Mouse (Mus musculus) midbrain, embryonic 14.5 days (tissue): Measurements from ENCODE around the gene Gm49358. TPM values are rescaled to one million over a fixed set of nuclear protein-coding genes. Genes with fewer than 3 reads are reported as not detected.

Experiments used
- ATAC-seq: fragments of 200-750 bp; cut with Nextera tagmentation; 2 replicates; pipeline ENCODE4 v1.8.0; 2017; ENCODE audit warnings: moderate number of reproducible peaks, moderate library complexity; ENCODE audit not compliant: low FRiP score, low TSS enrichment
- DNase-seq: peaks from one replicate; pipeline ENCODE4 v3.0.0-alpha.2; 2015
- H3K27ac ChIP-seq: fragments of 300-500 bp; sonication (generic); replicated peaks from 2 replicates; pipeline ENCODE4 v1.5.1; 2014; ENCODE audit warnings: mild to moderate bottlenecking, low read depth, low read length, moderate library complexity
- H3K27me3 ChIP-seq: fragments of 300-500 bp; sonication (generic); 2 replicates; pipeline ENCODE4 v1.6.1; 2014; ENCODE audit warnings: low read length, control low read depth, mixed read lengths; ENCODE audit not compliant: control insufficient read depth, insufficient read depth
- H3K36me3 ChIP-seq: fragments of 300-500 bp; sonication (generic); 2 replicates; pipeline ENCODE4 v1.6.1; 2014; ENCODE audit warnings: low read length, control low read depth; ENCODE audit not compliant: control insufficient read depth, insufficient read depth
- H3K4me1 ChIP-seq: fragments of 300-500 bp; sonication (generic); 2 replicates; pipeline ENCODE4 v1.6.1; 2014; ENCODE audit warnings: mild to moderate bottlenecking, antibody characterized with exemption, low read length, control low read depth; ENCODE audit not compliant: control insufficient read depth, insufficient read depth
- H3K4me2 ChIP-seq: fragments of 300-500 bp; sonication (generic); 2 replicates; pipeline ENCODE4 v1.6.1; 2014; ENCODE audit warnings: mild to moderate bottlenecking, low read length, moderate library complexity
- H3K4me3 ChIP-seq: fragments of 300-500 bp; sonication (generic); replicated peaks from 2 replicates; pipeline ENCODE4 v1.5.1; 2014; ENCODE audit warnings: low read depth, low read length
- H3K9ac ChIP-seq: fragments of 300-500 bp; sonication (generic); replicated peaks from 2 replicates; pipeline ENCODE4 v1.6.1; 2014; ENCODE audit warnings: mild to moderate bottlenecking, low read length, moderate library complexity
- H3K9me3 ChIP-seq: fragments of 300-500 bp; sonication (generic); 2 replicates; pipeline ENCODE4 v1.6.1; 2016; ENCODE audit warnings: low read length, control low read depth, mixed read lengths; ENCODE audit not compliant: control insufficient read depth
- WGBS: fragments of 180-500 bp; shearing (Covaris S2); extraction: QIAGEN DNeasy Blood & Tissue Kit; methylation state at CpG from one replicate; pipeline ENCODE4 v1.1.7; 2014; 5-methylcytosine and 5-hydroxymethylcytosine counted together
- polyA plus RNA-seq: library from polyadenylated mRNA; unstranded; fragments of >200 nt; fragmentation: Nextera tagmentation; extraction: Ambion mirVana; gene quantifications from 2 replicates; pipeline ENCODE4 v1.2.1, GENCODE M21; 2014

Gm49358 gene
- polyA plus RNA-seq, 1 experiment from 2014 or later, result 0.87 TPM

DNA sequence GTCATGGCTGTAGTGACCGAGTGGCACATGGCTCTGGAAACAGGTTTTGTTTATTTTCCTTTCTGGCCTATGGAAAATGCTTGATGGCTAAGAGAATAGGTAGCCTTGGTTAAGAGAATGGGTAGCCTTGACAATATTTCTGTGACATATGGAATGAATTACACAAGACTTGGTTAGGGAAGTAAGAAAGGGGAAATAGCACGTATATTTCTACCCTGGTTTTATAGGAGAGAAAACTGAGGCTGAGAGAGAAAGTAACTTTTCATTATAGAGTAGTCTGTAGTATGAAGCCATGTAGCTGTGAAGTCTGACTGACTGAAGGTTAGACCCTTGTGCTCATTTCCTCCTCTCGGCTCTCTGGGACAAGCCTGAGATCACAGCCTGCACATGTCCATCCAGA lies 63.2 kb downstream of the Gm49358 start:
- H3K27ac ChIP-seq, result no peak overlapping the region
- peaks cover 21% of the 10 kb centered on the region for H3K36me3 ChIP-seq
- DNase-seq, result no peak
- no peak overlapping the region for H3K9ac ChIP-seq
- H3K9me3 ChIP-seq, result 0 out of 2 replicates have a peak, but pooled peaks cover 3% of the 10 kb centered on the region
- no peak overlapping the region for H3K4me2 ChIP-seq
- H3K27me3 ChIP-seq, result no peaks in the 10 kb centered on the region
- no peak for ATAC-seq
- WGBS, result 91% methylated on average over 3 of the region's 3 CpGs
- H3K4me1 ChIP-seq, result no peaks in the 10 kb centered on the region
- no peak overlapping the region for H3K4me3 ChIP-seq

DNA sequence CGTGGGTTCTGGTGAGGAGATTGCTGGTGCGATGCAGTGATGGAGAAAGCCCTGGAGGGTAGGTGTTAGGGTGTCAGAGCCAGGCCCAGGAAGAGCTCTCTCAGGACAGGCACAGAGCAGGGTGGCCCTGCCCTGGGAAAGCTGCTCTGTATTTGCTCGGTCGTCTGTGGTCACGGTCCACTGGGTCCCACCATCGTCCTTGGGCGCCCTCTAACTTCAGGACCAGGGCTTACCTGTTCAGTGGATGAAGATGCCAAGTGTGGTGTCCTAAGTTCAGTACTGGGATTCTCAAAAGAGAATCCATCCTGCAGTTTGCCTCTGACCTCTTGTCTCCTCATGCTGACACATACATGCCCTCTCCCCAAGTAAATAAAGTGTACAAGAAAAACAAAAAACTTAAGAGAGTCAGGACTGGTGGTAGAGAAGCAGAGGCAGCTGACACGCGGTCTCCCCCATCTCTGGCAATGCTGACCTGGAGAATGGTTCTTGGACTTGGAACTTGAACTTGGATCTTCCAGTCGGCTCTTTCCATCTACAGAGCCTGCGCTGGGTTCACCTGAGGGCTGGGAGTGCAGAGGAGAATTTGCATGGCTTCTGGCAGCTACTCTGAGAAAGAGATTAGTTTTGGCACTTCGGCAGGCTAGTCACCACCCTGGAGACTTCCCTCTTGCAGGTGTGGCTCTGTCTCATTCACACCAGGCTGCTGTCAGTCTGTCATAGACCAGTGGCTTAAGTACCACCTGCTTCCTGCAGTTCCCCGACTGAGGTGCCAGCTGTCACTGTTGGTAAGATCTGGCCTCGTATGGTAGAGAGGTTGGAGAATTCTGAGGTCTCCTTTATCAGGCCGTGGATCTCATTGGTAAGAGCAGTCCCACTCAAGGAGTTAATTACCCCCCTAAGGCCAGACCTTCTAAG lies 64.7 kb downstream of the Gm49358 start:
- DNase-seq (no peak), ATAC-seq (no peak)
- Histone ChIP-seq H3K27ac (no peak overlapping the region), H3K36me3 (peaks cover 19% of the 10 kb centered on the region), H3K27me3 (no peaks in the 10 kb centered on the region), H3K4me1 (no peaks in the 10 kb centered on the region), H3K4me3 (no peak overlapping the region), H3K4me2 (no peak overlapping the region), H3K9me3 (0 out of 2 replicates have a peak, but pooled peaks cover 3% of the 10 kb centered on the region), H3K9ac (no peak overlapping the region)
- WGBS, result 86% methylated on average over 15 of the region's 15 CpGs

DNA sequence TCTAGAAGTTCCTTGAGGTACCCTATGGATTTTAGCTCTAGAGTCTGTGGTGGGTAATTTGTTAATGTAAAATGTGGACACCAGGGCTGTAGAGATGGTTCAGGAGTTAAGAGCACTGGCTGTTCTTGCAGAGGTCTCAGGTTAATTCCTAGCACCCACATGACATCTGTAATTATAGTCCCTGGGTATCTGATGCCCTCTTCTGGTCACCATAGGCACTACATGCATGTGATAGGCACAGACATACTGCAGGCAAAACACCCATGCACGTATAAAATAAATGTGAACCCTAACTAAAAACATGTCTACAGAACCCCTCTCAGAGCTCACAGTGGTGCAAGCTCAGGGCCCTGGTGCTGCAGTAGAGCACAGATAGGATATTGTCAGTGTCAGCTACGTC lies 65.7 kb downstream of the Gm49358 start:
- 90% methylated on average over 2 of the region's 2 CpGs for WGBS
- no peak for ATAC-seq

DNA sequence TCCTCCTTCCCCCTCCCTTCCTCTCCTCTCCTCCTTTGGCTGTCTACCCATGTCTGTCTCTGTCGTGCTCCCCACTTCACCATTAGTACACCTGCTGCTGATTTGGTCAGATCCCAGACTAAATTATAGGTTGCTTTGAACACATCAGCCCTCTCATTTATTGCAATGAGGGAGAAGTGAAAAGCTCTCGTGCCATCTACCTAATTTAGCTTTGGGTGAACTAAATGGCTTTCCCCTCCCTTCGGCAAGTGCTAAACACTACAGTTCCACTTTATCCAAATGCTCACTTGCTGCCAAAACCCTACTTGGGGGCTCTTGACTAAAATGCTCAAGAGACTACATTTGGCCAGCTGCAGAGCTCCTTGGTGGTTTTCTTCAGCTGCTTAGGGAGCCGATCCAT lies 73.0 kb downstream of the Gm49358 start:
- DNase-seq (no peak), ATAC-seq (no peak)
- H3K4me2 ChIP-seq, result no peak overlapping the region
- WGBS, result 86% methylated on average over 4 of the region's 4 CpGs
- no peak overlapping the region for H3K9ac ChIP-seq
- H3K36me3 ChIP-seq, result peaks cover 11% of the 10 kb centered on the region; the same call in 1 of the 2 replicates
- no peaks in the 10 kb centered on the region for H3K4me1 ChIP-seq
- no peaks in the 10 kb centered on the region for H3K27me3 ChIP-seq
- no peak overlapping the region for H3K27ac ChIP-seq
- H3K9me3 ChIP-seq, result no peaks in the 10 kb centered on the region
- H3K4me3 ChIP-seq, result no peak overlapping the region

More for the DNA sequence above, 65.7 kb downstream of the Gm49358 start:
- Histone ChIP-seq H3K27ac (no peak overlapping the region), H3K9me3 (0 out of 2 replicates have a peak, but pooled peaks cover 3% of the 10 kb centered on the region), H3K4me2 (no peak overlapping the region), H3K9ac (no peak overlapping the region), H3K4me1 (no peaks in the 10 kb centered on the region), H3K4me3 (no peak overlapping the region), H3K27me3 (no peaks in the 10 kb centered on the region), H3K36me3 (peaks cover 24% of the 10 kb centered on the region)
- no peak for DNase-seq

DNA sequence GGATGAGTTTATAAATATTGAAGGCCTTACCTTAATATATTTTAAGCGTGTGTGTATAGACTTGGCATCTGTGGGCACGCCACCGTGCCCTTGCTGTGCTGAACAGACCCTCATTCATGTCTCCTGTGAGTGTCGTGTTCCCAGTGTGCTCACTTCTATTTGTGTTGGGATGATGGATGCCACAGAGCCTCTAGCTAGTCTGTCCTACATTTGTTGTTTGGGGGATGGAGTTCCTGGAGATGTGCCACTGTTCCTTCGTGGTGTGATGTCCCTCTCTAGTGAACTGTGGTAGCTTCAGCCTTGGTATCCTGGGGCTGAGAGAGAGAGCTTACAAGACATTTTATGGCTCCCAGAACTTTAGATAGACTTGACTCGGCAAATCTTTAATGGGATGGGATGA lies 75.1 kb downstream of the Gm49358 start:
- H3K27ac ChIP-seq, result no peak overlapping the region
- no peak overlapping the region for H3K9ac ChIP-seq
- H3K4me1 ChIP-seq, result no peaks in the 10 kb centered on the region
- no peak for ATAC-seq
- 92% methylated on average over 6 of the region's 6 CpGs for WGBS
- no peak for DNase-seq
- no peaks in the 10 kb centered on the region for H3K9me3 ChIP-seq
- H3K36me3 ChIP-seq, result peaks cover 11% of the 10 kb centered on the region; the same call in 1 of the 2 replicates
- H3K27me3 ChIP-seq, result no peaks in the 10 kb centered on the region
- H3K4me2 ChIP-seq, result no peak overlapping the region
- H3K4me3 ChIP-seq, result no peak overlapping the region

DNA sequence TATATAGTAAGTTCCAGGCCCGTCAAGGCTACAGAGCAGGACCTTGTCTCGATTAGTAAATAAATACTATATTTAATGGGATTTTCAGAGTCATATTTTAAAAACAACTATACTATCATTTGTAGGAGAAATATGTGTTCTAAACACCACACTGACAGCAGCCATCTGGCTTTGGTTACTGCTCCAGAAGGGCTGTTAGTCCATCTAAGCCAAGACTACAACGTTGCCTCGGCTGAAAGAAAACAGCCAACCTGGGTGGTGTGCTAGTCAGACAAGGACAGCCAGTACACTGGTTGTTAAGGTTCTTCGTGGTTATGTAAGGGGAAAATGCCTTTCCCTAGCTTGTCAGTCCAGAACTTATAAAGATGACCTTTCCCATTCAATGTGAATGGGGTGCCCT lies 78.9 kb downstream of the Gm49358 start:
- Histone ChIP-seq H3K27ac (no peak overlapping the region), H3K9ac (no peak overlapping the region), H3K4me3 (no peak overlapping the region), H3K4me2 (no peak overlapping the region), H3K36me3 (no peaks in the 10 kb centered on the region), H3K27me3 (no peaks in the 10 kb centered on the region), H3K4me1 (no peaks in the 10 kb centered on the region), H3K9me3 (no peaks in the 10 kb centered on the region)
- DNase-seq (no peak), ATAC-seq (no peak)
- WGBS, result 90% methylated on average over 5 of the region's 5 CpGs

DNA sequence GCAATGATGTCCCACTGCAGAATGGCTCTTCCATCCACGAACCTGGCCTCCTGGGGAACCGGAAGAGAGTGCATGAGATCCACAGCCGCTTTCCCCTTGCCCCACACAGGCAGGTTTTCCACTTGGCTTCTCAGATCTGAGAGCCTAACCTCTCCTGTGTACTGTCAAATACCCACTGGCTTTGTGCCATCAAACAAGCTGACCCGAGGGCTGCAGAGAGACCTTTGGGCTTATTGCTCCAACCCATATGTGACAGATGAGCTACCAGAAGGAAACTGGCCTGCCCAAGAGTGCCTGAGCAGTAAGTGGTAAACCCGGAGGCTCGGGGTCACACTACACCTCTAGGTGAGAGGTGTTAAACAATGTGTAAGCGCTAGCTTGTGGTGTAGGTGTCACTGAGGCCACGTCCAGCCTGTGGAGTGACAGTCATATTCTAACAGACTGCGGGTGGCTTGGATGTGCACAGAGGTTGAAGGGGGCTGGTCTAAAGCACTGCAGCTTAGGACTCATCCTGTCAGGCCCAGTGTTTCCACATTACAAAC lies 83.2 kb downstream of the Gm49358 start:
- no peak overlapping the region for H3K9ac ChIP-seq
- no peak overlapping the region for H3K4me3 ChIP-seq
- H3K27ac ChIP-seq, result no peak overlapping the region
- ATAC-seq, result no peak
- H3K9me3 ChIP-seq, result no peaks in the 10 kb centered on the region
- no peak for DNase-seq
- no peaks in the 10 kb centered on the region for H3K36me3 ChIP-seq
- no peaks in the 10 kb centered on the region for H3K4me1 ChIP-seq
- H3K4me2 ChIP-seq, result no peak overlapping the region
- WGBS, result 84% methylated on average over 9 of the region's 9 CpGs
- H3K27me3 ChIP-seq, result no peaks in the 10 kb centered on the region

DNA sequence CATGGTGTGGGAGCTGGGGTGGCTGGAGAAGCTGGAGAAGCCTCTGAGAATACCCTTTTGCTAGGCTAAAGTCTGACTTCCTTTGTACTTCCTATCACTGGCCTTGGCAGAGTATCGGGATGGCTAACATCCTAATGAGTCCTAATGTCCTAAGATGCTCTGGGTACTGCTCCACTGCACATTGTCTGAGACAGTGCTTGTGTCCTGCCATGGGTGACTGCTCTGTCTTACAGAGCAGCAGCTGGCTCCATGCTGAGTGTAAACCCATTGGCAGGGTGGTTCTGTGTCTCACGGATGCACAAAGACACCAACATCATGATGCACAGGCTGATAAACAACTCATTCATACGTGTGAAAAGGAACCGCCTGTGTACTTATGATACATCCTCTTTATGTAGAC lies 85.3 kb downstream of the Gm49358 start:
- no peak overlapping the region for H3K9ac ChIP-seq
- no peaks in the 10 kb centered on the region for H3K4me1 ChIP-seq
- no peak for ATAC-seq
- H3K4me3 ChIP-seq, result no peak overlapping the region
- no peak for DNase-seq
- 76% methylated on average over 4 of the region's 4 CpGs for WGBS
- H3K27me3 ChIP-seq, result no peaks in the 10 kb centered on the region
- H3K9me3 ChIP-seq, result no peaks in the 10 kb centered on the region
- no peaks in the 10 kb centered on the region for H3K36me3 ChIP-seq
- no peak overlapping the region for H3K4me2 ChIP-seq
- H3K27ac ChIP-seq, result no peak overlapping the region

DNA sequence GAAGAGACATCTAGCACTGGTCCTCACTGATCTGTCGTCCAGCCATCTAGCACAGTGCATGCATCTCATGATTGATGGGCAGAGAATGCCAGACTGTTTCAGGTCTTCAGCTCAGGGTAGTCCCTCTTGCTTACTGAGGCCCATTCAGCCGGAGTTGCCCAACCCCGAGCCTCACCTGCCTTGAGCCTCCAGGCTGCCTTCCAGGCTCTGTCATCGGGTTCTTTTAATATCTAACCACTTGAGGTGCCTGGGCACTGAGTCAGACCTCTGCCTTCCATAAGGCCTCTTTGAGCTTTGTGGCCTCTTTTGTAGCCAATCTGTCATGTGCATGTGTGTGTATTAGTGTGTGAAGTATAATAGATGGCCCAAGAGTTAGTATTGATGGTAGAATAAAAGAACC lies 85.7 kb downstream of the Gm49358 start:
- ATAC-seq, result no peak
- no peak overlapping the region for H3K4me3 ChIP-seq
- H3K27me3 ChIP-seq, result no peaks in the 10 kb centered on the region
- H3K9ac ChIP-seq, result no peak overlapping the region
- WGBS, result 80% methylated on average over 4 of the region's 4 CpGs
- H3K4me1 ChIP-seq, result no peaks in the 10 kb centered on the region
- no peaks in the 10 kb centered on the region for H3K9me3 ChIP-seq
- H3K4me2 ChIP-seq, result no peak overlapping the region
- DNase-seq, result no peak
- no peak overlapping the region for H3K27ac ChIP-seq
- H3K36me3 ChIP-seq, result no peaks in the 10 kb centered on the region
